9 mouse cellular contexts compared by ENCODE assay signal in the genomic region with DNA sequence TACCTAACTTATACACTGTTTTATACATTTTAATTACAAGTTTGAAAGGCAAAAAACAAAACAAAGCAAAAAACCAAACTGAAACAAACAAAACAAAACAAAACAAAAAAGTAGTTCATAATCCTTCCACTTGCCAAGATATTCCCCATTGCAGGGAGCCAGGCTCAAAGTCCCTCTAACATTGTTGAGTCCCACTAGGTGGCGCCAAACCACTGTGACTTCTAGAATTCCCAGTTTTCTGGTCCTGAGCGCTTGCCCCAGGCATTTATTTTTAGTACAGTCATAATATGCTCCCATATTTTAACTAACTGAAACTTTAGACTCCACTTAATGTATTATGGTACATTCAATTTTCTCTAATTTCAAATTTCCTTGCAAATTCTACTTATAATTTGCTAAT. TPM values are rescaled to one million over a fixed set of nuclear protein-coding genes. Genes with fewer than 3 reads are reported as not detected.
DNase-seq lines count a peak whose midpoint lies in the region; ATAC-seq and TF ChIP-seq lines count a peak whose summit lies in the region.
"Had no signal": no experiment of that assay in that cellular context is flagged by ENCODE, and none has a peak within 500 bp of the region (broad histone marks: within the 10 kb centered on the region; RNA-seq: fewer than 3 reads in every experiment).

No protein-coding gene starts in this region.

- no peak overlapping the region for H3K4me3 ChIP-seq in G1E (ENCODE audit: low read depth, low read length)

- peak; percentile 9; the same call in 1 of the 2 replicates for TF ChIP-seq CTCF in G1E (IDR thresholded peaks at IDR 0.05; ENCODE audit: low read depth, low read length)

- no peaks in the 10 kb centered on the region for H3K36me3 ChIP-seq in G1E (replicated peaks)

- H3K9me3 ChIP-seq in G1E (replicated peaks): no peaks in the 10 kb centered on the region

- ATAC-seq in G1E (ENCODE audit: extremely low read depth, insufficient number of reproducible peaks, low FRiP score, poor library complexity, severe bottlenecking): no peak

- DNase-seq in 3T3-L1 (ENCODE audit: low read depth, low spot score): peak; percentile 88
- DNase-seq in G1E (ENCODE audit: low spot score): no peak
- peak; percentile 18 for DNase-seq in cerebellum, adult 9-10 months
- peak; percentile 18 to 65 for DNase-seq in frontal cortex, postnatal 14 days (ENCODE audit: low spot score in 2 of 2)
- DNase-seq in kidney, postnatal 14 days: peak; percentile 70
- peak; percentile 12 to 16 for DNase-seq in lung, adult 18-20 months
- DNase-seq in retina, postnatal 1 day: peak; percentile 76
- no peak for DNase-seq in yolk sac, embryonic 10.5 days (ENCODE audit: low spot score)

- H3K4me1 ChIP-seq in G1E (ENCODE audit: insufficient read depth, low read depth, low read length): no peaks in the 10 kb centered on the region

- no peaks in the 10 kb centered on the region for H3K27me3 ChIP-seq in G1E (ENCODE audit: insufficient read depth, low read length)

RNA-seq across cellular contexts. Expression of a gene that starts 4.9 kb away (rescaled TPM):
- not detected in 2 replicates for total RNA-seq in G1E (2014; fragmentation: Nextera tagmentation)
- 0.12 TPM in 1 of 2 replicates, not detected in the other for total RNA-seq in G1E (2017)
- not detected in 2 replicates for polyA plus RNA-seq in G1E (2012)
- total RNA-seq: gastrocnemius, adult 8-10 months had no signal

RNA-seq across cellular contexts. Expression of a gene that starts 10.7 kb away (rescaled TPM):
- total RNA-seq in G1E (2014; fragmentation: Nextera tagmentation) (not detected in 2 replicates), G1E (2017) (0.05 TPM in 1 of 2 replicates, not detected in the other)
- polyA plus RNA-seq in G1E (2012): not detected in 2 replicates

RNA-seq across cellular contexts. Expression of a gene that starts 32.3 kb away (rescaled TPM):
- not detected in 2 replicates for total RNA-seq in G1E (2014; fragmentation: Nextera tagmentation)
- 0.06 and 0.16 TPM in 2 replicates for total RNA-seq in G1E (2017)
- polyA plus RNA-seq in G1E (2012): not detected in 2 replicates

RNA-seq across cellular contexts. Expression of a gene that starts 48.7 kb away (rescaled TPM):
- total RNA-seq in G1E (2014; fragmentation: Nextera tagmentation) (not detected in 2 replicates), G1E (2017) (0.05 and 0.29 TPM in 2 replicates)
- polyA plus RNA-seq in G1E (2012): not detected in 2 replicates
- total RNA-seq: gastrocnemius, adult 8-10 months had no signal

Comparison
In these comparisons a context has a peak if more than half of its experiments do, and no peak if none do; other contexts are left out.
1. DNase-seq: peak in 3T3-L1 (single experiment), cerebellum, adult 9-10 months (single experiment), frontal cortex, postnatal 14 days (2 of 2), kidney, postnatal 14 days (single experiment), lung, adult 18-20 months (2 of 2) and retina, postnatal 1 day (single experiment); none in G1E (single experiment) and yolk sac, embryonic 10.5 days (single experiment).